Mouse (Mus musculus): ENCODE data around the gene Rftn1.

Rftn1 gene

DNA sequence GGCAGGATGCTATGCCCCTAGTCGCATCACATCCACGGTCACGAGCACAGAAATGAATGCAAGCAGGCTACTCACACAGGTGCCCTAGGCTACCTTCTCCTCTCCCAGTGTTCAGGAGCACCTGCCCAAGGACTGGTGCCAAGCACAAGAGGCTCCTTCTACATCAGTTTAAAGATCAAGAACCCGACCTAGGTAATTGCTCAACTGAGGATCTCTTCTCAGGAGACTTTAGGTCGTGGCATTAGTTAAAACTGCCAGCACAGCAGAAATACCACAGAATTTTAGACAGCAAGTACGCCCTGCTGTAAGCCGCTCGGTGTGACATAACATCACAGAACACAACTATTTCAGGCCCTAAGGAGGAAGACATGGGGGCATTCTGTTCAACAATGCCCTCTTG is 100.7 kb downstream of the Rftn1 start:
- no peak for DNase-seq

- DNase-seq, result no peak
Measured at GRCm38 (mm10) chr17:50088054-50088453, 102.4 kb downstream of the Rftn1 start.

DNA sequence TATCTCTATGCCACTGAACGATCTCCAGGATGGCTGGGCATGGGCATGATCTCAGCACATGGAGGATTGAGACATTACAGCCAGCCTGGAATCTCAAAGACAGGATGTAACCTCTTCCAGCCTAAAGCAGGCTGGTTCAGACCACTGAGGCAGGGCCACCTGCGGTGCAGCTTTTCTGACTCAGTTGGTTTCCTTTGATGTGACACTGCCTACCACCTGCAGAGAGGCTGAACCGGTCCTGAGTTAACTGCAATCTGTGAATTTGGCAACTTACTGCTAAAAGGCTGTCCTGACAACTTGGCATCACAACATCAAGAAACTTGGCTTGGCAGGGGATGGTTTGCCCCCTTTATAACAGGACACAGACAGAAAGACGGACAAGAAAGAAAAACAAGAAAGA is 103.6 kb downstream of the Rftn1 start:
- DNase-seq, result no peak

GRCm38 (mm10) chr17:50084721-50085120 is 105.8 kb downstream of the Rftn1 start:
- no peak for DNase-seq

GRCm38 (mm10) chr17:50083937-50084336 is 106.5 kb downstream of the Rftn1 start:
- DNase-seq, result no peak

- no peak for DNase-seq
Measured at GRCm38 (mm10) chr17:50082947-50083346, 107.5 kb downstream of the Rftn1 start.

- no peak for DNase-seq
Measured at GRCm38 (mm10) chr17:50081647-50082046, 108.8 kb downstream of the Rftn1 start.

GRCm38 (mm10) chr17:50080991-50081390 is 109.5 kb downstream of the Rftn1 start:
- no peak for DNase-seq

GRCm38 (mm10) chr17:50078749-50079148 is 111.7 kb downstream of the Rftn1 start:
- no peak for DNase-seq

DNA sequence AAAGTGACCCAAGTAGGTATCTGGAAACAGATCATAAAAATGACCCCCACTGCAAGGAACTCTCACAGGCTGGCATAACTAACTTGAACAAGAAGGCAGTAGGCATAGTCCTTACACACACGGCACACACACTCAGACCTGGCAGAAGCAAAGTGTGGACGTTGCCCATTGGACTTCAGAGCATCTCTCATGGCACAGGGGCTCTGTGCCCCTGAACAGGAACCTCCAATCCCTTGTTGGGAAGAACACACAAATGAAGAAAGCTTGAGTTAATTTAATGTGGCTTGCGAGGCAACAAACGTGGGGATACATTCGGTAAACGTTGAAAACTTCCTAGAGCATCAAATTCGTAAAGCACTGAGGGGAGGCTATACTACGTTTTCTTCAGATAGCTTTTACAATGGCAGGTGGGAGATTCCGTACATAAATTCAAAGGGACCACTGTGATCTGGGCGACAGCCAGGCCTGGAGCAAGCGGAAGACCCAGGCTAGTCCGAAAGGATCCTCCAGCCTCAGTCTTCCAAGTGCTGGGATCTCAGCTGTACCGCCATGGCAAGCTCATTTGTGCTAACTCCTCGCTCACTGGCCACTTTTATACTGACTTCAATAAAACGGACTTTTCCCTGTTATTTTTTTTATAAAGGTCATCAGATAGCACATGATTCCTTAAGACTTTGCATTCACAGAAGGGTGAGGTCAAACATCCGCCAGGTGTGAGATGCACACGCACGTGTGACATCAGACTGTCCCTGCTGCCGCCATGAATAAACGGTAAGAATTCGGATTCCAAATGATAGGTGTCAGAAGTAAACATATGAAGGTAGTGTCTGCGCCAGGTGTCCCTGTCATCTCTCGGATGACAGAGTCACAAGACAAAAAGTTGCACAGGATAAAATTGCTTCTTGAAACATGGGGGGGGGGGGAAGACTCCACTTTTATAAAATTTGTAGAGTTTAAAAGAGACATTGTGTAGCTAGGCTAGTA is 117.2 kb downstream of the Rftn1 start:
- no peak for DNase-seq

- DNase-seq, result no peak
Measured at GRCm38 (mm10) chr17:50071602-50071988, 118.9 kb downstream of the Rftn1 start.

- no peak for DNase-seq
Measured at GRCm38 (mm10) chr17:50070822-50071601, 119.5 kb downstream of the Rftn1 start.

GRCm38 (mm10) chr17:50069897-50070636 is 120.4 kb downstream of the Rftn1 start:
- DNase-seq, result no peak

DNA sequence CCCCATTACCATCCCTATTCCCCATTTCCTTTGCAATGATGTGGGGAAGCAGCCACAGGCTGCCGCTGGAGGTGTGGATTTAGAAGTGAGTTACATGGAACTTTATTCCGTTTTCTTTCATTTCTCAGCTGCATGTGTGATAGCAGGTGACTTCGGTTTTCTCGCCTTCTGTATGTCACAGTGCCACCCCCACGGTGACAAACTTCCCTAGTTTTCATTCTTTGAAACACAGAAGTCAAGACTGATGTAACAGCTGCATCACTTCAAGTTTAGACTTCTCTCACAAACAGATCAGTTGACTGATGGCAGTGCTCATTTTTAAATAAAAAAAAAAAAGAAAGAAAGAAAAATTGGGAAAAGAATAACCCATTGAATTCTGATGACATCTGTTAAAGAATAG is 121.3 kb downstream of the Rftn1 start:
- DNase-seq, result no peak

DNA sequence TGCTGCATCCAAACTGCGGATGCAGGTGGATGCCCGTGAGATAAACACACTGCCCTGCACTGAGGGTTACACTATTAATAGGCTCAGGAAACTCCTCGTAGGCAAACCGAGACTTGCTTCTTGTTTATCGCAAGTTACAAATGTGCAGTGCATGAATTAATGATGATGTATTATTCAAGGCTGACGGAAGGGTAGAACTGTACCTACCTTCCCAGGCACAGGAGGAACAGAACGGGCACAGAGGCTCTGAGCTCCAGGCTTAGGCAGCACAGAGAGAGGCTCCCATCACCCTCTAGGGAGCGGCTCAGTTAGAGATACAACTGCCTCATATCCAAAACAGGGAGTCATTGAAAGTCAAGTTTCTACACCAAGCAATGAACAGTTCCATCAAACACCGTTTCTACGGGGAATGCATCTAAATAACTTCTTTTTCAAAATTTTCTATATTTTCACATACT is 121.8 kb downstream of the Rftn1 start:
- no peak for DNase-seq

DNA sequence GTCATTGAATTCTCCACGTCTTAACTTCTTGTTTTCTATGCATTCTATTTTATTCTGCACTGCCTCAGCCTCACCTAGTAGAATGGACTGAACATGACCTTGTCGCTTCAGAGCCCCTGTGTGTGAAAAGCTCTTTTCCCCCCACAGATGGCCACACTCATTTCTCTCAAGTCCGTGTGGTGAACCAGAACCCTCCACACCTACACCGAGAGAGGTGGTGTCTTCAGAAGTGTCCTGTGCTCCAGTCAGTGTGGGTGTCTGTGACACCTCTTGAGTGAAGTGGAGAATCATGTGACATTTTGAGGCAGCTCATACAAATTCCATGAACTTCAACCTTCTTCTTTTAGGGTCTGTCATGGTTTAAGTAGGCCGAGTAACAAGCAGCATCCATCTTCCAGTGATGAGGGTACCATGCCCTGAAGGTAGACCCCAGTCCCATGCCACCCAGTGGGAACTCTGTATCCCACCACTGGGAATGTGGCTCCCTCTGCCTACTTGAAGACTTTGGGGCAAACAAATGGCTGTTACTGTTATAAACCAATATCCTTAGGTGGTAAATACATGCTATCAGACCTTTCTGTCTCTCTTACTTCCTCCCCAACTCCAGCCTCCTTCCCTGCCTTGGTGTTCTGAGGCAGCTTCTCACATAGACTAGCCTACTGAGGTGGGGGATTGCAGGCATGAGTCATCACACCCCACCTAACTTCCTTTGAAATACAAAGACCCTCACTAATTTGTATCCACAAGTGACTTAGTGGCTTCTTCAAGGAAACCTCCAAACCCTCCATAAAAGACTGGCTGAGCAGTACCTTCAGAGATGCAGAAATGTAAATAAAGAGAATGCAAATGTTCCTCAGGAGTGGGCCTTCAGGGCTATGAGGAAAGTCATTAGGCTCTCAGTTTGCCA is 122.4 kb downstream of the Rftn1 start:
- DNase-seq, result no peak

DNA sequence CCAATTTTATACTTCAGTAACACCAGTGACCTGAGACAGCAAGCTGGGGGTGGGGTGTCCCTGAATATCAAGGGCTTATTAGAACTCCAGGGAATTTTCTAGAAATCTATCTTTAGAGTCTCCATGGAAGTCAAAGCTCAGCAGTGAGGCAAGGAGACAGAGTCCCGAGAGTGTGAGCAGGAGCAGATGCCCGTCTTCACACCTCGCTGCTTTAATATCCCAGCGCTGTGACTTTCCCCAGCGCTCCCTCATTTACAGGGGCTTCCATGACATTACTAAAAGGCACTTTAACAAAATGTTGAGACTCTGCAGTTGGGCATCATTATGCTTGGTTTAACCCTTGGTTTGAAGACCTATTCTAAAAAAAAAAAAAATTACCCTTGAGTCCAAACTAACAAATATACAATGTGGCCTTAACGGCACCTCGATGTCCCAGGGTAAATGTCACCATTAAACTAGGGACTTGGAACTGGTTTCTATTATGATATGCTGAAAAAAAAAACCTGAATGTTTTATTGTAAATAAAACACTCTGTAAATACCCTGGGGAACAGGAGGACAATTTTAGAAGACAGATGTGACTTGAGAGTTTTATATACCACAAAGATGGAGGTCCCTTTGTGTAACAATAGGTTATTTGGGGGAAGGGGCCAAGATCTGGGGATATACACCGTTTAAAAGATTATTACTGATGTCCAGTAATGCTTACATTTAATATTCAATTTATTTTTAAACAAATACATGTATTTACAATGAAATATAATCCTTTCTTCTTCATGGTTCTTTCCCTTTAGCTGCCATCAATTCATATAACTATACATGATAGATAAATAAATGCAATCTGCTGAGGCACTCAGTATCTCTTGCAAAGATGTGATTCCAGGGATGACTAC is 123.4 kb downstream of the Rftn1 start:
- no peak for DNase-seq

DNA sequence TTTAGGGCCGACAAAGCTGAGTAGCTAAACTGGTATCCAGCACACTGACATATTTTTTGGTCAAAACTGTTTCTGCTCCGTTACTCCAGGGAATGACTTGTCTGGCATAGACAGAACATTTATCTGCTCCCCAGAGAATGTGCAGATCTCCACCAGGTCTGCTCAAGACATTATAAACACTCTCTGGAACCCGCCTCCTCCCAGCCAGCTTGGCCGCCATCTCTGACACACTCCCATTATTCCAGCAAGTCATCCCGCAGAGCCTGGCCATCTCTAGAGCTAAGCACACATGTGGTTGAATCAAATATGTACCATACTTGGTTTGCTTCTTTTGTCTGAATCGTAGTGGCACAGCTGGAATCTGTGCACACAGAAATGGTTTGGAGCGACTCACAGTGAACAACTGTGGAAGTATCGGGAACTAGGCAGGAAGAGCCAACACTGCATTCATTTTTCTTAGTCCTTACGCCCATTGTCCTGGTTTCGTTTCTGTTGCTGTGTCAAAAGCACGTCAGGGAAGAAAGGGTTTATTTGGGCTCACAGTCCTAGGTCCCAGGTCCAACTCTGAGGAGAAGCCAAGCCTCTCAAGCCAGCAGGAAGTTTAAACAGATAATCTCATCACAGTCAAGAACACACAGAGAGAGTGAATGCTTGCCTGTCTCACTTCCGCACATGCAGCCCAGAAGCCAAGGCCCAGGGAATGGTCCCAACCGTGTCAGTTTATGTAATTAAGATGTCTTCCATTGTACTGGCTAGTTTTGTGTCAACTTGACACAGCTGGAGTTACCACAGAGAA is 126.4 kb downstream of the Rftn1 start:
- DNase-seq, result no peak

- no peak for DNase-seq
Measured at GRCm38 (mm10) chr17:50062649-50063048, 127.8 kb downstream of the Rftn1 start.

GRCm38 (mm10) chr17:50061446-50061845 is 129.0 kb downstream of the Rftn1 start:
- DNase-seq, result no peak

All from cerebellum, postnatal 25 days (tissue).